Mouse (Mus musculus): Measurements from ENCODE around the gene Rfc1. TPM values are rescaled to one million over a fixed set of nuclear protein-coding genes. Genes with fewer than 3 reads are reported as not detected.
"Not testable (repeated sequence)": the region's sequence is repeated elsewhere in the genome, so short reads cannot be mapped to it uniquely, and the experiment has no call there.

Gene Rfc1
- polyA plus RNA-seq, 1 experiment: 21.5 TPM

DNA sequence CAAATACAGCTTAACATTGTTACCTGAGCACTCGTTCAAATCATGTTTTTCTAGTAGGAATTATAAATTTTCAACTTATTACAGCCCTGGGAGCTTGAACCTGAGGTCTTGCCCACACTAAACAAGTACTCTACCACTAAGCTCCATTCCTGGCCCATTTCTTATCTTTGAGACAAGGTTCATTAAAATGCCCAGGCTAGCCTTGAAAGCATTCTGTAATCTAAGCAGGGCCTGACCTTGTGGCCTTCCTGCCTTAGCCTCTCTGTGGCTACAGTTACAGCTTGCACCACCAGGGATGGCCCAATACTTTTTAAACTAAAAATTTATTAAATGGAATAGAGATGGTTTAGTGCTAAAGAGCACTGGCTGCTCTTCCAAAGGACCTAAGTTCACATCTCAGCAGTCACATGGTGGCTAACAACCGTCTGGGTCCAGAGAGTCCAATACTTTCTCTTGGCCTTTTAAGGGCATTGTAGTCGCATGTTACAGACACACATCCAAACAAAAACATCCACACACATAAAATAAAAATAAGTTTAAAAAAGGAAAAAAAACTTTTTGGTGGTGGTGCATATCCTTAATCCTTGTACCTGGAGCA is 10.6 kb downstream of the Rfc1 start:
- Histone ChIP-seq H3K27ac (replicated peaks; ENCODE audit: low read depth, low read length) (no peak overlapping the region), H3K4me1 (ENCODE audit: control insufficient read depth, insufficient read depth, insufficient read length, low read length) (peaks cover 4% of the 10 kb centered on the region), H3K4me3 (ENCODE audit: insufficient read depth, low read depth, low read length) (no peak overlapping the region)

DNA sequence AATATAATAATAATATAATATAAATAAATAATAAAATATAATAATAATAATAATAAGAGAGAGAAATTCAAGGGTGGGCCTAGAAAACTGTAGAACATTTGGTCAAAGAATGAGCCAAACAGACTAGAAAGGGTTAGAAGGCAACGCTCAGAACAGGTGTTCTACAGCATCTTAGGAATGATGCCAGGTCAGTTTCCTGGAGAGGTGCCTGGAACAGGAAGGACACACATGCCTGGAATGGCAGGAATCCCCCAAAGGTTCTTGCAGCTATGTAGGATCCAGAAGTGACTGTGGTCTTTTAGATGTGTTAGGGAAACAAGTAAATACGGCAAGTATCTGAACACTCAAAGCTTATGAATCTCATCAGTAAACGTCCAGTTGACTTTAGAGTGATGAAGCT is 11.2 kb downstream of the Rfc1 start:
- peaks cover 4% of the 10 kb centered on the region for H3K4me1 ChIP-seq (ENCODE audit: control insufficient read depth, insufficient read depth, insufficient read length, low read length)
- H3K27ac ChIP-seq (replicated peaks; ENCODE audit: low read depth, low read length): no peak overlapping the region
- no peak overlapping the region for H3K4me3 ChIP-seq (ENCODE audit: insufficient read depth, low read depth, low read length)

DNA sequence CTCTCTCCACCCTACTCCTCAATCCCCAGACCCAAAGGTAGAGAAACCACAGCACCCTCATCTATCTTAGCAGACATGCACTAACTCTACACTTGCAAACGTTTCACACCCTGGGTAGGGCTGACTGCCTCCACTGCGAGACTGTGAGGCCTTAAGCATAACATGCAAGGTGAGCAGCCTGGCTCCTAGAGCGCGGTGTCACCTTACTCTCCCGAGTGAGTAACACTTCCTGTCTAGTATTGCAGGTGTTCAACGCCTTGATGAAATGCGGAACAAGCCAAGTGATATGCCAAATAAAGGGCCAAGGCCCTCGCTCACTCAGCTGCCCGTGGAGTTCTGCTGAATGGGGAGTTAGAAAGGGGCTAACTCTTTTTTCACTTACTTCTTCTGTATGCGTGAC is 13.3 kb downstream of the Rfc1 start:
- H3K4me1 ChIP-seq (ENCODE audit: control insufficient read depth, insufficient read depth, insufficient read length, low read length): peaks cover 4% of the 10 kb centered on the region
- no peak overlapping the region for H3K27ac ChIP-seq (replicated peaks; ENCODE audit: low read depth, low read length)
- no peak overlapping the region for H3K4me3 ChIP-seq (ENCODE audit: insufficient read depth, low read depth, low read length)

DNA sequence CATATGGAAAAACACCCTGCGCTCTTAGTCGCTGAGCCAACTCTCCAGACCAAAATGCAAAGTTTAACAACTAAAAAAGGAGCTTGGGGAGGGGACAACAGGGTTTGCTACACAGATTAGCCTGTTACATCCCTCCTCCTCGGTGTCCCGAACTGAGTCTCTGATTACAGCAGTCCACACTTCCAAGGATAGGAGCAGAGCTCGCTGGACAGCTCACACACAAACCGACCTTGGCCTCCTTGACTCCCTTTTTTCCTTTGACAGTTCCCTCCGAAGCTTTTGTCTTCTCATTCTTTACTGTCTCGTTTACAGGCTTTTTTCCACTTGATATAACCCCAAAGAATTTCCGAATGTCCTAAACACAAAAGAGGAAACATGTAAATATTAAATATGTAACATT is 16.3 kb downstream of the Rfc1 start:
- Histone ChIP-seq H3K4me1 (ENCODE audit: control insufficient read depth, insufficient read depth, insufficient read length, low read length) (no peaks in the 10 kb centered on the region), H3K4me3 (ENCODE audit: insufficient read depth, low read depth, low read length) (no peak overlapping the region), H3K27ac (replicated peaks; ENCODE audit: low read depth, low read length) (no peak overlapping the region)

- Histone ChIP-seq H3K4me3 (ENCODE audit: insufficient read depth, low read depth, low read length) (no peak overlapping the region), H3K4me1 (ENCODE audit: control insufficient read depth, insufficient read depth, insufficient read length, low read length) (no peaks in the 10 kb centered on the region), H3K27ac (replicated peaks; ENCODE audit: low read depth, low read length) (no peak overlapping the region)
Measured at GRCm38 (mm10) chr5:65308866-65309265, 26.6 kb downstream of the Rfc1 start.

- no peak overlapping the region for H3K4me3 ChIP-seq (ENCODE audit: insufficient read depth, low read depth, low read length)
- no peak overlapping the region for H3K27ac ChIP-seq (replicated peaks; ENCODE audit: low read depth, low read length)
- H3K4me1 ChIP-seq (ENCODE audit: control insufficient read depth, insufficient read depth, insufficient read length, low read length): no peaks in the 10 kb centered on the region
Measured at GRCm38 (mm10) chr5:65308208-65308607, 27.3 kb downstream of the Rfc1 start.

- Histone ChIP-seq H3K27ac (replicated peaks; ENCODE audit: low read depth, low read length) (no peak overlapping the region), H3K4me3 (ENCODE audit: insufficient read depth, low read depth, low read length) (no peak overlapping the region), H3K4me1 (ENCODE audit: control insufficient read depth, insufficient read depth, insufficient read length, low read length) (no peaks in the 10 kb centered on the region)
Measured at GRCm38 (mm10) chr5:65305516-65305915, 30.0 kb downstream of the Rfc1 start.

- H3K4me1 ChIP-seq (ENCODE audit: control insufficient read depth, insufficient read depth, insufficient read length, low read length): no peaks in the 10 kb centered on the region
- no peak overlapping the region for H3K27ac ChIP-seq (replicated peaks; ENCODE audit: low read depth, low read length)
- no peak overlapping the region for H3K4me3 ChIP-seq (ENCODE audit: insufficient read depth, low read depth, low read length)
Measured at GRCm38 (mm10) chr5:65300121-65300520, 35.3 kb downstream of the Rfc1 start.

GRCm38 (mm10) chr5:65299623-65300022 is 35.8 kb downstream of the Rfc1 start:
- H3K27ac ChIP-seq (replicated peaks; ENCODE audit: low read depth, low read length); H3K4me1 ChIP-seq (ENCODE audit: control insufficient read depth, insufficient read depth, insufficient read length, low read length); H3K4me3 ChIP-seq (ENCODE audit: insufficient read depth, low read depth, low read length): not testable (repeated sequence)

DNA sequence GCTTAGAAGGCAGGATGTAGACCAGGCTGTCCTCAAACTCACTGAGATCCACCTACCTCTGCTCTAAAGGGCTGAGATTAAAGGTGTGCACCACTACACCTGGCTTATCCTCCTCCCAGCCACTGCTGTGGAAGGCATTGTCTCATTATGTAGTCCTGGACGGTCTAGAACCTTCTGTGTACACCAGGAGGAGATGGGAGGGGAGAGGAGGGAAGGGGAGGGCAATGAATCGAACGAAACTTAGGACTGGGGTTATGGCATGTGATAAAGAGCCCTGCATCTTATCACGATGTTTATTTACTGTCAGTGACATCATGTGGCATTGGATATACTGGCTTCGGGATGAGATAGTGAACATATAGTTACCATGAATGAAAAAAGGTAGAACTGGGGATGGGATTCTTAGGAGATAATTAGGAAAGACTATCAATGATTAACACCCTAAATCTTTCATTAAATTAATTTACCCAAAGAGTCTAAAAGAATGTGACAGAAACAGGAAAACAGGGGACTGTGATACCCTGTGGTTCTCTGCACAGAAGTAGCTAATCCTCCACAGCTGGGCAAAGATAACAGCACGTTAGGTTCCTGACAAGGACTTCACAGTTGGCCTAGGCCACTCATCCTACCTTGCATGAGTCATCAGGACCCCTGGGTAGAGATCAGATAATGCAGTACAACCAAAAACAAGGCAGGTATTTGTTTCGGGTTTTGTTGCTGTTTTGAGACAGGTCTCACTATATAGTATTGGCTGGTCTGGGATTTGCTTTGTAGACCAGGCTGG is 37.1 kb downstream of the Rfc1 start:
- Histone ChIP-seq H3K4me3 (ENCODE audit: insufficient read depth, low read depth, low read length) (no peak overlapping the region), H3K4me1 (ENCODE audit: control insufficient read depth, insufficient read depth, insufficient read length, low read length) (no peaks in the 10 kb centered on the region), H3K27ac (replicated peaks; ENCODE audit: low read depth, low read length) (no peak overlapping the region)

GRCm38 (mm10) chr5:65294270-65294669 is 41.2 kb downstream of the Rfc1 start:
- Histone ChIP-seq H3K4me1 (ENCODE audit: control insufficient read depth, insufficient read depth, insufficient read length, low read length) (no peaks in the 10 kb centered on the region), H3K4me3 (ENCODE audit: insufficient read depth, low read depth, low read length) (no peak overlapping the region), H3K27ac (replicated peaks; ENCODE audit: low read depth, low read length) (no peak overlapping the region)

- no peak overlapping the region for H3K4me3 ChIP-seq (ENCODE audit: insufficient read depth, low read depth, low read length)
- H3K4me1 ChIP-seq (ENCODE audit: control insufficient read depth, insufficient read depth, insufficient read length, low read length): no peaks in the 10 kb centered on the region
- no peak overlapping the region for H3K27ac ChIP-seq (replicated peaks; ENCODE audit: low read depth, low read length)
Measured at GRCm38 (mm10) chr5:65293627-65294026, 41.8 kb downstream of the Rfc1 start.

- not testable (repeated sequence) for H3K4me1 ChIP-seq (ENCODE audit: control insufficient read depth, insufficient read depth, insufficient read length, low read length); H3K4me3 ChIP-seq (ENCODE audit: insufficient read depth, low read depth, low read length); H3K27ac ChIP-seq (replicated peaks; ENCODE audit: low read depth, low read length)
Measured at GRCm38 (mm10) chr5:65289009-65289408, 46.5 kb downstream of the Rfc1 start.

GRCm38 (mm10) chr5:65287751-65288701 is 47.4 kb downstream of the Rfc1 start:
- Histone ChIP-seq H3K4me3 (ENCODE audit: insufficient read depth, low read depth, low read length) (no peak overlapping the region), H3K27ac (replicated peaks; ENCODE audit: low read depth, low read length) (no peak overlapping the region), H3K4me1 (ENCODE audit: control insufficient read depth, insufficient read depth, insufficient read length, low read length) (no peaks in the 10 kb centered on the region)

GRCm38 (mm10) chr5:65284171-65284570 is 51.3 kb downstream of the Rfc1 start:
- no peaks in the 10 kb centered on the region for H3K4me1 ChIP-seq (ENCODE audit: control insufficient read depth, insufficient read depth, insufficient read length, low read length)
- H3K4me3 ChIP-seq (ENCODE audit: insufficient read depth, low read depth, low read length): no peak overlapping the region
- no peak overlapping the region for H3K27ac ChIP-seq (replicated peaks; ENCODE audit: low read depth, low read length)

Measured in brown adipose tissue, adult 24 weeks (tissue).